Mouse (Mus musculus): Measurements from ENCODE around the gene Ssc5d. TPM values are rescaled to one million over a fixed set of nuclear protein-coding genes. Genes with fewer than 3 reads are reported as not detected.

The Ssc5d gene
- polyA plus RNA-seq (2014; fragmentation: Illumina TruSeq; extraction: RNeasy Lipid Tissue Mini Kit (QIAGEN cat#74804); ENCODE audit: low read depth, low replicate concordance), result 0.38 TPM

GRCm38 (mm10) chr7:4925441-4926381 lies at the start of gene Ssc5d:
TSS of gene Ssc5d (plus strand) at chr7:4925785.

GRCm38 (mm10) chr7:4876753-4877221 lies 48.8 kb upstream of the Ssc5d start, which contains the start of gene Isoc2a:
TSS of gene Isoc2a (plus strand) at chr7:4877153.

GRCm38 (mm10) chr7:4906466-4906950 lies 19.1 kb upstream of the Ssc5d start, which contains the start of gene Gm36210:
TSS of gene Gm36210 (minus strand) at chr7:4906516.

GRCm38 (mm10) chr7:4915007-4915665 lies 10.4 kb upstream of the Ssc5d start, which contains the start of gene Zfp628:
TSS of gene Zfp628 (plus strand) at chr7:4915217.

GRCm38 (mm10) chr7:4921824-4922482 lies 3.6 kb upstream of the Ssc5d start, which contains the start of gene Nat14:
TSS of gene Nat14 (plus strand) at chr7:4922028.

GRCm38 (mm10) chr7:4964272-4964671 lies 38.7 kb downstream of the Ssc5d start, which contains the start of gene Sbk2:
TSS of gene Sbk2 (minus strand) at chr7:4964406.

GRCm38 (mm10) chr7:4971068-4971467 lies 45.5 kb downstream of the Ssc5d start, which contains the start of gene Sbk3:
TSS of gene Sbk3 (minus strand) at chr7:4971168.

Other genes with a start within 250 kb of the Ssc5d start
- gene Hspbp1, start 240.7 kb upstream of the Ssc5d start, polyA plus RNA-seq (2014; fragmentation: Illumina TruSeq; extraction: RNeasy Lipid Tissue Mini Kit (QIAGEN cat#74804); ENCODE audit: low read depth, low replicate concordance), result not detected
- 0.35 TPM for gene Brsk1, start 235.2 kb upstream of the Ssc5d start, polyA plus RNA-seq (2014; fragmentation: Illumina TruSeq; extraction: RNeasy Lipid Tissue Mini Kit (QIAGEN cat#74804); ENCODE audit: low read depth, low replicate concordance)
- 4.8 TPM for gene Tmem150b, start 200.5 kb upstream of the Ssc5d start, polyA plus RNA-seq (2014; fragmentation: Illumina TruSeq; extraction: RNeasy Lipid Tissue Mini Kit (QIAGEN cat#74804); ENCODE audit: low read depth, low replicate concordance)
- 3.9 TPM for gene Kmt5c, start 185.7 kb upstream of the Ssc5d start, polyA plus RNA-seq (2014; fragmentation: Illumina TruSeq; extraction: RNeasy Lipid Tissue Mini Kit (QIAGEN cat#74804); ENCODE audit: low read depth, low replicate concordance)
- not detected for gene Cox6b2, start 172.7 kb upstream of the Ssc5d start, polyA plus RNA-seq (2014; fragmentation: Illumina TruSeq; extraction: RNeasy Lipid Tissue Mini Kit (QIAGEN cat#74804); ENCODE audit: low read depth, low replicate concordance)
- not detected for gene Fam71e2, start 154.5 kb upstream of the Ssc5d start, polyA plus RNA-seq (2014; fragmentation: Illumina TruSeq; extraction: RNeasy Lipid Tissue Mini Kit (QIAGEN cat#74804); ENCODE audit: low read depth, low replicate concordance)
- gene Il11, start 142.9 kb upstream of the Ssc5d start, polyA plus RNA-seq (2014; fragmentation: Illumina TruSeq; extraction: RNeasy Lipid Tissue Mini Kit (QIAGEN cat#74804); ENCODE audit: low read depth, low replicate concordance), result 0.38 TPM
- gene Tmem190, start 142.8 kb upstream of the Ssc5d start, polyA plus RNA-seq (2014; fragmentation: Illumina TruSeq; extraction: RNeasy Lipid Tissue Mini Kit (QIAGEN cat#74804); ENCODE audit: low read depth, low replicate concordance), result not detected
- 1.2 TPM for gene Tmem238, start 136.1 kb upstream of the Ssc5d start, polyA plus RNA-seq (2014; fragmentation: Illumina TruSeq; extraction: RNeasy Lipid Tissue Mini Kit (QIAGEN cat#74804); ENCODE audit: low read depth, low replicate concordance)
- 18.9 TPM for gene Rpl28, start 132.9 kb upstream of the Ssc5d start, polyA plus RNA-seq (2014; fragmentation: Illumina TruSeq; extraction: RNeasy Lipid Tissue Mini Kit (QIAGEN cat#74804); ENCODE audit: low read depth, low replicate concordance)
- 2.9 TPM for gene Ube2s, start 113.2 kb upstream of the Ssc5d start, polyA plus RNA-seq (2014; fragmentation: Illumina TruSeq; extraction: RNeasy Lipid Tissue Mini Kit (QIAGEN cat#74804); ENCODE audit: low read depth, low replicate concordance)
- 0.66 TPM for gene Shisa7, start 81.1 kb upstream of the Ssc5d start, polyA plus RNA-seq (2014; fragmentation: Illumina TruSeq; extraction: RNeasy Lipid Tissue Mini Kit (QIAGEN cat#74804); ENCODE audit: low read depth, low replicate concordance)
- gene Isoc2b, start 55.5 kb upstream of the Ssc5d start, polyA plus RNA-seq (2014; fragmentation: Illumina TruSeq; extraction: RNeasy Lipid Tissue Mini Kit (QIAGEN cat#74804); ENCODE audit: low read depth, low replicate concordance), result 1.4 TPM
- 0.44 TPM for gene Isoc2a, start 48.6 kb upstream of the Ssc5d start, polyA plus RNA-seq (2014; fragmentation: Illumina TruSeq; extraction: RNeasy Lipid Tissue Mini Kit (QIAGEN cat#74804); ENCODE audit: low read depth, low replicate concordance)
- gene Gm36210, start 19.3 kb upstream of the Ssc5d start, polyA plus RNA-seq (2014; fragmentation: Illumina TruSeq; extraction: RNeasy Lipid Tissue Mini Kit (QIAGEN cat#74804); ENCODE audit: low read depth, low replicate concordance), result not detected
- not detected for gene Zfp628, start 10.6 kb upstream of the Ssc5d start, polyA plus RNA-seq (2014; fragmentation: Illumina TruSeq; extraction: RNeasy Lipid Tissue Mini Kit (QIAGEN cat#74804); ENCODE audit: low read depth, low replicate concordance)
- 1.5 TPM for gene Nat14, start 3.8 kb upstream of the Ssc5d start, polyA plus RNA-seq (2014; fragmentation: Illumina TruSeq; extraction: RNeasy Lipid Tissue Mini Kit (QIAGEN cat#74804); ENCODE audit: low read depth, low replicate concordance)
- gene Sbk2, start 38.6 kb downstream of the Ssc5d start, polyA plus RNA-seq (2014; fragmentation: Illumina TruSeq; extraction: RNeasy Lipid Tissue Mini Kit (QIAGEN cat#74804); ENCODE audit: low read depth, low replicate concordance), result not detected
- gene Sbk3, start 45.4 kb downstream of the Ssc5d start, polyA plus RNA-seq (2014; fragmentation: Illumina TruSeq; extraction: RNeasy Lipid Tissue Mini Kit (QIAGEN cat#74804); ENCODE audit: low read depth, low replicate concordance), result not detected
- gene Zfp579, start 70.4 kb downstream of the Ssc5d start, polyA plus RNA-seq (2014; fragmentation: Illumina TruSeq; extraction: RNeasy Lipid Tissue Mini Kit (QIAGEN cat#74804); ENCODE audit: low read depth, low replicate concordance), result 36.0 TPM
- not detected for gene Zfp524, start 88.6 kb downstream of the Ssc5d start, polyA plus RNA-seq (2014; fragmentation: Illumina TruSeq; extraction: RNeasy Lipid Tissue Mini Kit (QIAGEN cat#74804); ENCODE audit: low read depth, low replicate concordance)
- gene Fiz1, start 88.9 kb downstream of the Ssc5d start, polyA plus RNA-seq (2014; fragmentation: Illumina TruSeq; extraction: RNeasy Lipid Tissue Mini Kit (QIAGEN cat#74804); ENCODE audit: low read depth, low replicate concordance), result 12.5 TPM
- gene Gm44973, start 89.7 kb downstream of the Ssc5d start, polyA plus RNA-seq (2014; fragmentation: Illumina TruSeq; extraction: RNeasy Lipid Tissue Mini Kit (QIAGEN cat#74804); ENCODE audit: low read depth, low replicate concordance), result not detected
- gene Zfp865, start 94.6 kb downstream of the Ssc5d start, polyA plus RNA-seq (2014; fragmentation: Illumina TruSeq; extraction: RNeasy Lipid Tissue Mini Kit (QIAGEN cat#74804); ENCODE audit: low read depth, low replicate concordance), result 9.8 TPM
- gene Ccdc106, start 94.8 kb downstream of the Ssc5d start, polyA plus RNA-seq (2014; fragmentation: Illumina TruSeq; extraction: RNeasy Lipid Tissue Mini Kit (QIAGEN cat#74804); ENCODE audit: low read depth, low replicate concordance), result not detected
- gene 4632433K11Rik, start 108.3 kb downstream of the Ssc5d start, polyA plus RNA-seq (2014; fragmentation: Illumina TruSeq; extraction: RNeasy Lipid Tissue Mini Kit (QIAGEN cat#74804); ENCODE audit: low read depth, low replicate concordance), result 2.8 TPM
- 7.6 TPM for gene Zfp784, start 112.7 kb downstream of the Ssc5d start, polyA plus RNA-seq (2014; fragmentation: Illumina TruSeq; extraction: RNeasy Lipid Tissue Mini Kit (QIAGEN cat#74804); ENCODE audit: low read depth, low replicate concordance)
- gene Zfp580, start 125.8 kb downstream of the Ssc5d start, polyA plus RNA-seq (2014; fragmentation: Illumina TruSeq; extraction: RNeasy Lipid Tissue Mini Kit (QIAGEN cat#74804); ENCODE audit: low read depth, low replicate concordance), result 0.41 TPM
- 19.6 TPM for gene U2af2, start 136.4 kb downstream of the Ssc5d start, polyA plus RNA-seq (2014; fragmentation: Illumina TruSeq; extraction: RNeasy Lipid Tissue Mini Kit (QIAGEN cat#74804); ENCODE audit: low read depth, low replicate concordance)
- gene Epn1, start 154.4 kb downstream of the Ssc5d start, polyA plus RNA-seq (2014; fragmentation: Illumina TruSeq; extraction: RNeasy Lipid Tissue Mini Kit (QIAGEN cat#74804); ENCODE audit: low read depth, low replicate concordance), result 3.2 TPM
- not detected for gene Rfpl4, start 191.2 kb downstream of the Ssc5d start, polyA plus RNA-seq (2014; fragmentation: Illumina TruSeq; extraction: RNeasy Lipid Tissue Mini Kit (QIAGEN cat#74804); ENCODE audit: low read depth, low replicate concordance)
- 1.2 TPM for gene Rasl2-9, start 200.2 kb downstream of the Ssc5d start, polyA plus RNA-seq (2014; fragmentation: Illumina TruSeq; extraction: RNeasy Lipid Tissue Mini Kit (QIAGEN cat#74804); ENCODE audit: low read depth, low replicate concordance)
- not detected for gene Vmn1r55, start 223.9 kb downstream of the Ssc5d start, polyA plus RNA-seq (2014; fragmentation: Illumina TruSeq; extraction: RNeasy Lipid Tissue Mini Kit (QIAGEN cat#74804); ENCODE audit: low read depth, low replicate concordance)

All from sigmoid colon, adult 10 weeks (tissue).